Mouse (Mus musculus) liver, embryonic 14.5 days (tissue): Measurements from ENCODE around the gene Sar1b. TPM values are rescaled to one million over a fixed set of nuclear protein-coding genes. Genes with fewer than 3 reads are reported as not detected.

ENCODE experiments used
- ATAC-seq: fragments of 200-750 bp; cut with Nextera tagmentation; 2 replicates; pipeline ENCODE4 v1.8.0; 2017; ENCODE audit warnings: moderate number of reproducible peaks, mild to moderate bottlenecking, moderate library complexity; ENCODE audit not compliant: insufficient read depth
- DNase-seq, 3 experiments: peaks; one replicate each; pipeline ENCODE4 v3.0.0-alpha.2; 2012 to 2013; ENCODE audit warnings: low read depth in 3 of 3, low spot score in 3 of 3
- H3K27ac ChIP-seq: fragments of 300-500 bp; sonication (generic); 2 replicates; pipeline ENCODE4 v1.5.1; 2014; ENCODE audit warnings: moderate library complexity, mild to moderate bottlenecking, control low read depth, inconsistent platforms
- H3K27me3 ChIP-seq: fragments of 300-500 bp; sonication (generic); 2 replicates; pipeline ENCODE4 v1.6.1; 2014; ENCODE audit warnings: mild to moderate bottlenecking, low read length, moderate library complexity; ENCODE audit not compliant: control insufficient read depth, insufficient read depth
- H3K36me3 ChIP-seq: fragments of 300-500 bp; sonication (generic); replicated peaks from 2 replicates; pipeline ENCODE4 v1.6.1; 2014; ENCODE audit warnings: low read depth; ENCODE audit not compliant: control insufficient read depth, insufficient read depth
- H3K4me1 ChIP-seq, 2 experiments: fragments of 200-500 bp in 1 of 2; fragments of 300-500 bp in 1 of 2; sonication (generic) in 1 of 2; replicated peaks; 2 replicates each; pipeline ENCODE4 v1.6.1; 2012 to 2014; ENCODE audit warnings: antibody characterized with exemption in 1 of 2, inconsistent platforms in 1 of 2, low read length in 1 of 2; ENCODE audit not compliant: control insufficient read depth in 2 of 2, insufficient read depth in 2 of 2
- H3K4me2 ChIP-seq: fragments of 300-500 bp; sonication (generic); 2 replicates; pipeline ENCODE4 v1.6.1; 2014; ENCODE audit warnings: low read depth, mild to moderate bottlenecking, control low read depth, moderate library complexity
- H3K4me3 ChIP-seq, 2 experiments: fragments of 200-500 bp in 1 of 2; fragments of 300-500 bp in 1 of 2; sonication (generic) in 1 of 2; 2 replicates each; pipeline ENCODE4 v1.5.1; 2012 to 2014; ENCODE audit warnings: low read depth in 2 of 2, low read length in 2 of 2, mild to moderate bottlenecking in 2 of 2, control low read depth in 1 of 2, inconsistent platforms in 1 of 2, moderate library complexity in 1 of 2; ENCODE audit not compliant: insufficient read depth in 1 of 2
- H3K9ac ChIP-seq: fragments of 300-500 bp; sonication (generic); replicated peaks from 2 replicates; pipeline ENCODE4 v1.6.1; 2014; ENCODE audit warnings: mild to moderate bottlenecking, control low read depth, moderate library complexity
- H3K9me3 ChIP-seq: fragments of 300-500 bp; sonication (generic); 2 replicates; pipeline ENCODE4 v1.6.1; 2016; ENCODE audit warnings: low read length, mixed read lengths; ENCODE audit not compliant: control insufficient read depth
- CTCF ChIP-seq: IDR thresholded peaks from 2 replicates; pipeline ENCODE4 v1.5.1; 2016; ENCODE audit warnings: antibody characterized with exemption, low read depth, control low read depth
- EP300 ChIP-seq: IDR thresholded peaks from 2 replicates; pipeline ENCODE4 v1.6.1; 2016; ENCODE audit warnings: antibody characterized with exemption, low read depth
- WGBS: fragments of 180-500 bp; shearing (Covaris S2); extraction: QIAGEN DNeasy Blood & Tissue Kit; methylation state at CpG from one replicate; pipeline ENCODE4 v1.1.7; 2014; ENCODE audit not compliant: insufficient replicate concordance; 5-methylcytosine and 5-hydroxymethylcytosine counted together
- polyA plus RNA-seq, 2 experiments: library from polyadenylated mRNA; depleted of rRNA in 1 of 2; stranded (reverse) in 1 of 2; unstranded in 1 of 2; fragments of >200 nt; fragmentation: Nextera tagmentation in 1 of 2; extraction: Ambion mirVana in 1 of 2; gene quantifications; 2 replicates each; pipeline versions ENCODE4 v1.2.1 to v1.2.3; 2012 to 2014

Sar1b gene
- polyA plus RNA-seq, 2 experiments, result 35.2 to 80.7 TPM

DNA sequence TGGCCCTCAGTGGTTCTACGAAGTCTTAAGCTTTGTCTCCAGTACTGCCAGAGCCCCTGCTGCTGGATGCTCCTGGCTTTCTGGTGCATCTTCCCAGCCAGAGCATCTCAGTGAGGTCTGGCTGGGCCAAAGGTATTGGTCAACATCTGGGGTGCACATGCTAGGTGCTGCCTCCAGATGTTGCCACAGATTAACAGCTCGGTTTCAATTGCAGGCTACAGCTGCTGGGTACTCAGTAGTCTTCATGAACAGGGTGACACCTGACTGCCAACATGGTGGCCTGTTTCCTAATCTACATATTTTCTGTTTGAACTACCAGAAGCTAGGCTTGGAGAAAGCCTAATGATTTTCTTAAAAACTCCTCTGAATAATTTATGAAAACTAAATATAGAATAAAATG lies 75.6 kb downstream of the Sar1b start:
- DNase-seq (peak in 1 of 3 experiments; percentile 52), ATAC-seq (peak; percentile 50)
- 64% methylated on average over 2 of the region's 2 CpGs for WGBS
- Histone ChIP-seq H3K4me2 (no peak overlapping the region), H3K4me3 (no peak overlapping the region), H3K27me3 (no peaks in the 10 kb centered on the region), H3K4me1 (peaks cover 30 to 45% of the 10 kb centered on the region in 2 experiments), H3K9me3 (no peaks in the 10 kb centered on the region), H3K36me3 (no peaks in the 10 kb centered on the region), H3K27ac (peak overlapping the region; percentile 96), H3K9ac (no peak overlapping the region)
- TF ChIP-seq CTCF (no peak), EP300 (peak; percentile 50)

DNA sequence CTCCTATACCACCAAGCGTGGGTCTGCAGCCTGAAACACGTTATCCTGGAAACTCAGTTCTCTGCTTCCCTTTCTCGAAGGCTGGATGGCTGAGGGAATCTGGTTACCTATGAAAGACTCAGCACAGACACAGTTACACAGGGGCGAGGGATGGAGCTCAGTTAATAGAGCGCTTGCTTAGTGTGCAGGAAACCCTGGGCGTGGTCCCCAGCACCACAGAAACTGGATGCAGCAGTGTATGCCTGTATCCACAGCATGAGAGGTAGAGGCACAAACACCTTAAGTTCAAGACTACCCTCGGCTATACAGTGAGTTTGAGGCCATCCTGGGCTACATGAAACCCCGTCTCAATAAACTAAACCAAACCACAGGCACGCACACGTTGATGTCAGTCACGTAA lies 76.5 kb downstream of the Sar1b start:
- DNase-seq (no peak), ATAC-seq (peak; percentile 44; the same call in 1 of the 2 replicates)
- Histone ChIP-seq H3K4me2 (peak overlapping the region; percentile 80), H3K4me1 (peaks cover 30 to 45% of the 10 kb centered on the region in 2 experiments), H3K9ac (peak overlapping the region; percentile 73), H3K36me3 (no peaks in the 10 kb centered on the region), H3K4me3 (no peak overlapping the region), H3K27ac (peak overlapping the region; percentile 96), H3K9me3 (no peaks in the 10 kb centered on the region), H3K27me3 (no peaks in the 10 kb centered on the region)
- 70% methylated on average over 11 of the region's 11 CpGs for WGBS
- TF ChIP-seq CTCF (no peak), EP300 (no peak)

DNA sequence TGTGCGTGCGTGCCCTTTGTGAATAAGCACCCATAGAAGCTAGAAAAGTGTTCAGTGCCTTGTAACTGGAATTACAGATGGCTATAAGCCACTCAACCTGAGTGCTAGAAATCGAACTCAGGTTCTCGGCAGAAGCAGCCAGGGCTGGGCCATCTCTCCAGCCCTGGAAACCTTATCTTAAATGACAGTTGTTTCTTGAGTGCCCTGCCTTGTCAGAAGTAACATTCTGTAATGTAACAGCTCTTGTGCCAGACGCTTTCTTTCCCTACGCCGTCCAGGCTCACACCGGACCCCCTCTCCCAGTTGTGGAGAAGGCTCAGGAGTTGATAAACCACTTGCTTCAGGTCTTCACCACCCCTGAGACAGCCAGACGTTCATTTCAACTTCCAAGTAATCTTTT lies 77.2 kb downstream of the Sar1b start:
- peak; percentile 78 for TF ChIP-seq EP300
- no peak for TF ChIP-seq CTCF
- Histone ChIP-seq H3K36me3 (no peaks in the 10 kb centered on the region), H3K9ac (peak overlapping the region; percentile 73), H3K27ac (peak overlapping the region; percentile 96), H3K27me3 (no peaks in the 10 kb centered on the region), H3K4me2 (peak overlapping the region; percentile 80), H3K4me3 (peak overlapping the region; percentile 28 to 39; a peak in 3 of 4 replicates), H3K4me1 (peaks cover 30 to 45% of the 10 kb centered on the region in 2 experiments), H3K9me3 (no peaks in the 10 kb centered on the region)
- 26% methylated on average over 9 of the region's 9 CpGs for WGBS
- ATAC-seq, result peak; percentile 85
- peak; percentile 65 to 74 (median 73) for DNase-seq

DNA sequence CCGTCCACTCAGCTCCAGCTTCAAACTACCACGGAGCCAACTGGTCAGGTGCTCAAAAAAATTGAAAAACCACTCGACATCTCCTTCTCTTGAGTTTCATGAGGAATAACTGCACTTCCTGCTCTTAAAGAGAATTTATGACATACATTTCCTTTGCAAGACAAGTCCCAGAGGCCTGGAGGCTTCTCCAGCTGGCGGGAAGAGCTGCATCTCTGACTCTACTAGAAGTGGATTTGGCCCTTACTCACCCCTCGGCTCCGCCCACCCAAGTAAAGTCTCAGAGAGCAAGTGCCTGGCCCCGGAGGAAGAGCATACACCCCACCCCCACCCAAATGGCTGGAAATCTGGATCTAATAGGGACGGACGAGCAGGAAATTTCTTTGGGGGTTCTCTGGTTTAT lies 77.7 kb downstream of the Sar1b start:
- 46% methylated on average over 9 of the region's 9 CpGs for WGBS
- Histone ChIP-seq H3K27me3 (no peaks in the 10 kb centered on the region), H3K4me1 (peaks cover 30 to 45% of the 10 kb centered on the region in 2 experiments), H3K36me3 (no peaks in the 10 kb centered on the region), H3K4me2 (peak overlapping the region; percentile 80), H3K9me3 (no peaks in the 10 kb centered on the region), H3K4me3 (peak overlapping the region; percentile 28 to 39; a peak in 2 of 4 replicates), H3K9ac (peak overlapping the region; percentile 73), H3K27ac (peak overlapping the region; percentile 96)
- peak in 1 of 3 experiments; percentile 43 for DNase-seq
- TF ChIP-seq CTCF (no peak), EP300 (no peak)
- peak; percentile 66; the same call in 1 of the 2 replicates for ATAC-seq

Other genes starting within 250 kb of the Sar1b start
- gene Phykpl, start 178.9 kb upstream of the Sar1b start, polyA plus RNA-seq (2012; rRNA removed), result 7.3 and 10.1 TPM in 2 replicates
- 10.7 TPM in 2 replicates for gene Phykpl, start 178.9 kb upstream of the Sar1b start, polyA plus RNA-seq (2014; fragmentation: Nextera tagmentation; extraction: Ambion mirVana)
- gene Hnrnpab, start 156.8 kb upstream of the Sar1b start, polyA plus RNA-seq (2012; rRNA removed), result 215 and 260 TPM in 2 replicates
- gene Hnrnpab, start 156.8 kb upstream of the Sar1b start, polyA plus RNA-seq (2014; fragmentation: Nextera tagmentation; extraction: Ambion mirVana), result 220 and 252 TPM in 2 replicates
- gene Nhp2, start 144.0 kb upstream of the Sar1b start, polyA plus RNA-seq (2012; rRNA removed), result 64.1 and 78.3 TPM in 2 replicates
- gene Nhp2, start 144.0 kb upstream of the Sar1b start, polyA plus RNA-seq (2014; fragmentation: Nextera tagmentation; extraction: Ambion mirVana), result 136 and 144 TPM in 2 replicates
- gene Rmnd5b, start 127.8 kb upstream of the Sar1b start, polyA plus RNA-seq (2012; rRNA removed), result 15.2 and 15.6 TPM in 2 replicates
- gene Rmnd5b, start 127.8 kb upstream of the Sar1b start, polyA plus RNA-seq (2014; fragmentation: Nextera tagmentation; extraction: Ambion mirVana), result 19.0 and 20.5 TPM in 2 replicates
- 1.2 TPM in 2 replicates for gene N4bp3, start 112.8 kb upstream of the Sar1b start, polyA plus RNA-seq (2012; rRNA removed)
- gene N4bp3, start 112.8 kb upstream of the Sar1b start, polyA plus RNA-seq (2014; fragmentation: Nextera tagmentation; extraction: Ambion mirVana), result 1.7 and 1.8 TPM in 2 replicates
- gene D930048N14Rik, start 112.7 kb upstream of the Sar1b start, polyA plus RNA-seq (2012; rRNA removed), result 1.0 TPM in 2 replicates
- 0.28 TPM in 2 replicates for gene D930048N14Rik, start 112.7 kb upstream of the Sar1b start, polyA plus RNA-seq (2014; fragmentation: Nextera tagmentation; extraction: Ambion mirVana)
- gene 0610009B22Rik, start 74.8 kb upstream of the Sar1b start, polyA plus RNA-seq (2012; rRNA removed), result 10.9 and 15.6 TPM in 2 replicates
- gene 0610009B22Rik, start 74.8 kb upstream of the Sar1b start, polyA plus RNA-seq (2014; fragmentation: Nextera tagmentation; extraction: Ambion mirVana), result 36.5 and 41.6 TPM in 2 replicates
- 3.7 TPM in 2 replicates for gene Sec24a, start 53 bp upstream of the Sar1b start, polyA plus RNA-seq (2012; rRNA removed)
- 6.2 and 6.6 TPM in 2 replicates for gene Sec24a, start 53 bp upstream of the Sar1b start, polyA plus RNA-seq (2014; fragmentation: Nextera tagmentation; extraction: Ambion mirVana)
- gene Jade2, start 94.0 kb downstream of the Sar1b start, polyA plus RNA-seq (2012; rRNA removed), result 0.63 and 0.77 TPM in 2 replicates
- 0.42 and 0.46 TPM in 2 replicates for gene Jade2, start 94.0 kb downstream of the Sar1b start, polyA plus RNA-seq (2014; fragmentation: Nextera tagmentation; extraction: Ambion mirVana)
- 19.0 and 20.4 TPM in 2 replicates for gene Cdkn2aipnl, start 204.0 kb downstream of the Sar1b start, polyA plus RNA-seq (2012; rRNA removed)
- gene Cdkn2aipnl, start 204.0 kb downstream of the Sar1b start, polyA plus RNA-seq (2014; fragmentation: Nextera tagmentation; extraction: Ambion mirVana), result 53.5 and 55.5 TPM in 2 replicates
- 33.5 and 61.0 TPM in 2 replicates for gene Ube2b, start 237.1 kb downstream of the Sar1b start, polyA plus RNA-seq (2012; rRNA removed)
- 49.5 and 54.8 TPM in 2 replicates for gene Ube2b, start 237.1 kb downstream of the Sar1b start, polyA plus RNA-seq (2014; fragmentation: Nextera tagmentation; extraction: Ambion mirVana)
- gene Cdkl3, start 240.5 kb downstream of the Sar1b start, polyA plus RNA-seq (2012; rRNA removed), result 0.36 and 0.75 TPM in 2 replicates
- gene Cdkl3, start 240.5 kb downstream of the Sar1b start, polyA plus RNA-seq (2014; fragmentation: Nextera tagmentation; extraction: Ambion mirVana), result 0.81 and 0.95 TPM in 2 replicates